Mouse (Mus musculus) E14TG2a.4 (cell line): ENCODE measurements around the gene Sprtn.

Experiments
- H3K27me3 ChIP-seq: 2 replicates; pipeline ENCODE4 v1.6.1; 2014; ENCODE audit warnings: low read length, control low read depth; ENCODE audit not compliant: insufficient read depth
- H3K36me3 ChIP-seq: 2 replicates; pipeline ENCODE4 v1.6.1; 2014; ENCODE audit warnings: low read length, control low read depth; ENCODE audit not compliant: insufficient read depth
- H3K4me1 ChIP-seq: replicated peaks from 2 replicates; pipeline ENCODE4 v1.6.1; 2014; ENCODE audit warnings: low read depth, low read length, control low read depth
- H3K4me3 ChIP-seq: replicated peaks from 2 replicates; pipeline ENCODE4 v1.5.1; 2014; ENCODE audit warnings: mild to moderate bottlenecking, low read length
- H3K9me3 ChIP-seq: 2 replicates; pipeline ENCODE4 v1.6.1; 2014; ENCODE audit warnings: low read length, control low read depth
- CTCF ChIP-seq: conservative IDR thresholded peaks from 2 replicates; pipeline ENCODE4 v1.5.1; 2014; ENCODE audit warnings: low read length
- NANOG ChIP-seq: IDR thresholded peaks from 2 replicates; pipeline ENCODE4 v1.6.1; 2014; ENCODE audit warnings: borderline replicate concordance, low read length, mixed read lengths
- POU5F1 ChIP-seq: IDR thresholded peaks from 2 replicates; pipeline ENCODE4 v1.6.1; 2014; ENCODE audit warnings: low read length, borderline replicate concordance

Gene Sprtn

GRCm38 (mm10) chr8:124896010-124896631 is 1.6 kb upstream of the Sprtn start:
- peaks cover 79% of the 10 kb centered on the region for H3K36me3 ChIP-seq
- peak overlapping the region; percentile 94 for H3K4me3 ChIP-seq
- H3K27me3 ChIP-seq, result no peaks in the 10 kb centered on the region
- peaks cover 40% of the 10 kb centered on the region for H3K4me1 ChIP-seq
- no peaks in the 10 kb centered on the region for H3K9me3 ChIP-seq
- TF ChIP-seq POU5F1 (no peak), CTCF (no peak), NANOG (no peak)

- Histone ChIP-seq H3K4me1 (peaks cover 40% of the 10 kb centered on the region), H3K9me3 (no peaks in the 10 kb centered on the region), H3K27me3 (no peaks in the 10 kb centered on the region), H3K4me3 (peak overlapping the region; percentile 94), H3K36me3 (peaks cover 78% of the 10 kb centered on the region)
- no peak for TF ChIP-seq NANOG
- TF ChIP-seq CTCF, result no peak
- TF ChIP-seq POU5F1, result no peak
Observed at GRCm38 (mm10) chr8:124896632-124897385, 877 bp upstream of the Sprtn start.

GRCm38 (mm10) chr8:124898251-124898905 is 692 bp downstream of the Sprtn start:
- Histone ChIP-seq H3K4me3 (peak overlapping the region; percentile 94), H3K36me3 (peaks cover 78% of the 10 kb centered on the region), H3K27me3 (no peaks in the 10 kb centered on the region), H3K9me3 (no peaks in the 10 kb centered on the region), H3K4me1 (peaks cover 50% of the 10 kb centered on the region)
- TF ChIP-seq NANOG (no peak), CTCF (no peak), POU5F1 (no peak)

GRCm38 (mm10) chr8:124903198-124903597 is 5.5 kb downstream of the Sprtn start:
- H3K4me1 ChIP-seq, result peaks cover 34% of the 10 kb centered on the region
- peaks cover 92% of the 10 kb centered on the region for H3K36me3 ChIP-seq
- H3K9me3 ChIP-seq, result no peaks in the 10 kb centered on the region
- no peak overlapping the region for H3K4me3 ChIP-seq
- no peak for TF ChIP-seq NANOG
- TF ChIP-seq POU5F1, result no peak
- no peak for TF ChIP-seq CTCF
- H3K27me3 ChIP-seq, result no peaks in the 10 kb centered on the region

- TF ChIP-seq CTCF, result no peak
- no peak for TF ChIP-seq NANOG
- TF ChIP-seq POU5F1, result no peak
- Histone ChIP-seq H3K4me3 (no peak overlapping the region), H3K27me3 (no peaks in the 10 kb centered on the region), H3K9me3 (no peaks in the 10 kb centered on the region), H3K36me3 (peaks cover 94% of the 10 kb centered on the region), H3K4me1 (peaks cover 23% of the 10 kb centered on the region)
Observed at GRCm38 (mm10) chr8:124905482-124905881, 7.8 kb downstream of the Sprtn start.

GRCm38 (mm10) chr8:124909936-124910335 is 12.2 kb downstream of the Sprtn start:
- H3K36me3 ChIP-seq, result peaks cover 96% of the 10 kb centered on the region
- H3K27me3 ChIP-seq, result no peaks in the 10 kb centered on the region
- TF ChIP-seq POU5F1 (no peak), NANOG (no peak), CTCF (no peak)
- H3K9me3 ChIP-seq, result no peaks in the 10 kb centered on the region
- peaks cover 29% of the 10 kb centered on the region for H3K4me1 ChIP-seq
- no peak overlapping the region for H3K4me3 ChIP-seq

GRCm38 (mm10) chr8:124910349-124910748 is 12.7 kb downstream of the Sprtn start:
- Histone ChIP-seq H3K4me3 (no peak overlapping the region), H3K4me1 (peaks cover 29% of the 10 kb centered on the region), H3K9me3 (no peaks in the 10 kb centered on the region), H3K27me3 (no peaks in the 10 kb centered on the region), H3K36me3 (peaks cover 97% of the 10 kb centered on the region)
- TF ChIP-seq CTCF, result no peak
- TF ChIP-seq NANOG, result no peak
- no peak for TF ChIP-seq POU5F1

GRCm38 (mm10) chr8:124911938-124912872 is 14.5 kb downstream of the Sprtn start:
- TF ChIP-seq CTCF (no peak), NANOG (no peak)
- H3K9me3 ChIP-seq, result no peaks in the 10 kb centered on the region
- peaks cover 34% of the 10 kb centered on the region for H3K4me1 ChIP-seq
- H3K4me3 ChIP-seq, result no peak overlapping the region
- H3K36me3 ChIP-seq, result peaks cover 88% of the 10 kb centered on the region
- H3K27me3 ChIP-seq, result no peaks in the 10 kb centered on the region
